Mouse (Mus musculus) midbrain, embryonic 15.5 days (tissue): ENCODE measurements around the gene Arhgap18. TPM values are rescaled to one million over a fixed set of nuclear protein-coding genes. Genes with fewer than 3 reads are reported as not detected.

Experiments
- ATAC-seq: fragments of 200-750 bp; cut with Nextera tagmentation; replicated peaks from 2 replicates; pipeline ENCODE4 v1.8.0; 2017; ENCODE audit warnings: moderate TSS enrichment
- H3K27ac ChIP-seq: fragments of 300-500 bp; sonication (generic); 2 replicates; pipeline ENCODE4 v1.5.1; 2015; ENCODE audit warnings: mild to moderate bottlenecking, inconsistent platforms
- H3K27me3 ChIP-seq: fragments of 300-500 bp; sonication (generic); replicated peaks from 2 replicates; pipeline ENCODE4 v1.6.1; 2015; ENCODE audit warnings: inconsistent platforms
- H3K36me3 ChIP-seq: fragments of 300-500 bp; sonication (generic); replicated peaks from 2 replicates; pipeline ENCODE4 v1.6.1; 2015; ENCODE audit warnings: inconsistent platforms
- H3K4me1 ChIP-seq: fragments of 300-500 bp; sonication (generic); 2 replicates; pipeline ENCODE4 v1.6.1; 2015; ENCODE audit warnings: inconsistent platforms
- H3K4me2 ChIP-seq: fragments of 300-500 bp; sonication (generic); 2 replicates; pipeline ENCODE4 v1.6.1; 2015; ENCODE audit warnings: inconsistent platforms, mild to moderate bottlenecking, moderate library complexity
- H3K4me3 ChIP-seq: fragments of 300-500 bp; sonication (generic); 2 replicates; pipeline ENCODE4 v1.5.1; 2015; ENCODE audit warnings: mild to moderate bottlenecking, inconsistent platforms
- H3K9ac ChIP-seq: fragments of 300-500 bp; sonication (generic); 2 replicates; pipeline ENCODE4 v1.6.1; 2015; ENCODE audit warnings: mild to moderate bottlenecking, inconsistent platforms
- H3K9me3 ChIP-seq: fragments of 300-500 bp; sonication (generic); 2 replicates; pipeline ENCODE4 v1.6.1; 2016; ENCODE audit warnings: inconsistent platforms
- WGBS: fragments of 180-500 bp; shearing (Covaris S2); methylation state at CpG from one replicate; pipeline ENCODE4 v1.1.7; 2015; ENCODE audit warnings: mixed read lengths; 5-methylcytosine and 5-hydroxymethylcytosine counted together
- polyA plus RNA-seq: library from polyadenylated mRNA; unstranded; fragments of >200 nt; fragmentation: Nextera tagmentation; extraction: Ambion mirVana; gene quantifications from 2 replicates; pipeline ENCODE4 v1.2.1, GENCODE M21; 2015

Gene Arhgap18
- polyA plus RNA-seq, 1 experiment from 2014 or later = 20.4 TPM

DNA sequence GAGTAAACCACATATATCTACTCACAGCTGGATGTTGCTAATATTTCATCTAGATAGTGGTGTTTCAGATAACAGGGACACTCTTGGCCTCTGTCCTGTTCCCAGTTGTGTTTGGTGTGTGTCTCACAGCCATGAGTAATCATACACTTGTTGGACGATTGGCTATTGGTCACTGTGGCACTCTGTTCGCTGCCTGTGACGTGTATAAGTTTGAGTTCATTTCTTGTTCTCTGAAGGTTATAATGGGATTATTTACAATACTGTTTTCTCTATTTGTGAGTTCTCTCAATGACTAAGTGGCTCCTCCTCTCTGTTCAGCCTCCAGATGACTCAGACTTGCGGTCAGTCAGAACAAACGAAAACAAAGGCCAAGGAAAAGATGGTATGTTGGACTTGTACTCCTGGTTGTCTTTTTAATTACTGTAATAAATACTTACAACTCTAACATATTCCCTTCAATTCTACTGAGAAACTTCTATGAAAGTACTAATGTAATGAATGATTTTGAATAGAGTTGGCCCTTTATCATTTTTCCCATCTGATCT lies 101.4 kb downstream of the Arhgap18 start:
- Histone ChIP-seq H3K9me3 (no peaks in the 10 kb centered on the region), H3K4me3 (no peak overlapping the region), H3K27me3 (no peaks in the 10 kb centered on the region), H3K4me1 (peaks cover 7% of the 10 kb centered on the region), H3K36me3 (no peaks in the 10 kb centered on the region), H3K27ac (no peak overlapping the region), H3K4me2 (no peak overlapping the region), H3K9ac (no peak overlapping the region)
- no peak for ATAC-seq
- WGBS = 88% methylated on average over 5 of the region's 5 CpGs

- no peak overlapping the region for H3K9ac ChIP-seq
- H3K4me3 ChIP-seq = no peak overlapping the region
- WGBS = 73% methylated on average over 8 of the region's 8 CpGs
- no peaks in the 10 kb centered on the region for H3K36me3 ChIP-seq
- peak; percentile 77 for ATAC-seq
- no peaks in the 10 kb centered on the region for H3K27me3 ChIP-seq
- H3K4me2 ChIP-seq = no peak overlapping the region
- H3K9me3 ChIP-seq = no peaks in the 10 kb centered on the region
- peaks cover 7% of the 10 kb centered on the region for H3K4me1 ChIP-seq
- no peak overlapping the region for H3K27ac ChIP-seq
Measured at GRCm38 (mm10) chr10:26855851-26856535, 102.8 kb downstream of the Arhgap18 start.

GRCm38 (mm10) chr10:26857583-26857982 lies 104.4 kb downstream of the Arhgap18 start:
- ATAC-seq = no peak; the same call in 1 of the 2 replicates
- H3K27me3 ChIP-seq = no peaks in the 10 kb centered on the region
- 81% methylated on average over 4 of the region's 4 CpGs for WGBS
- peaks cover 7% of the 10 kb centered on the region for H3K4me1 ChIP-seq
- H3K9me3 ChIP-seq = no peaks in the 10 kb centered on the region
- H3K27ac ChIP-seq = 0 out of 2 replicates have a peak overlapping the region, but pooled peaks have one; percentile 42
- no peak overlapping the region for H3K4me3 ChIP-seq
- H3K36me3 ChIP-seq = no peaks in the 10 kb centered on the region
- H3K9ac ChIP-seq = no peak overlapping the region
- H3K4me2 ChIP-seq = no peak overlapping the region

DNA sequence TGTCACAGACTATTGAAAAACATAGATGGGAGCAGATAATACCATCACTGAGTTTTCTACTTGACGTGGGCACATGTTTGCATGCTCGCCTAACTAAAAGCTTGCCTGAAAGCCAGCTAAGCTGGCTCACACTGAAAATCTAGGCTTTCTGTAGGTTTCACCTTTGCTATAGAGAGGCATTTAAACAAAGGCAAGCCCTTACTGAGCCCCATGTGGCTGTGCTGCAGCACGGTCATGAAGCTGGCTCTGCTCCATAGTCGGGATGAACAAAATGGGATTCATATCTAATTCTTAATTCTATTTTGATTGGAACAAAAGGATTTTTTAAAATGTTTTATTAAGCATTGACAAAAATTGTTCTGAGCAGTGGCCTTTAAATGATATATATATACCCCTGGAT lies 105.3 kb downstream of the Arhgap18 start:
- Histone ChIP-seq H3K4me1 (peaks cover 7% of the 10 kb centered on the region), H3K4me3 (no peak overlapping the region), H3K9ac (no peak overlapping the region), H3K36me3 (no peaks in the 10 kb centered on the region), H3K27ac (no peak overlapping the region; the same call in 1 of the 2 replicates), H3K27me3 (no peaks in the 10 kb centered on the region), H3K4me2 (no peak overlapping the region), H3K9me3 (no peaks in the 10 kb centered on the region)
- 51% methylated on average over 4 of the region's 4 CpGs for WGBS
- ATAC-seq = no peak

- Histone ChIP-seq H3K4me3 (no peak overlapping the region), H3K9me3 (no peaks in the 10 kb centered on the region), H3K9ac (no peak overlapping the region), H3K4me1 (peaks cover 3% of the 10 kb centered on the region), H3K27me3 (no peaks in the 10 kb centered on the region), H3K4me2 (no peak overlapping the region), H3K27ac (no peak overlapping the region), H3K36me3 (no peaks in the 10 kb centered on the region)
- no peak for ATAC-seq
Measured at GRCm38 (mm10) chr10:26861231-26861630, 108.0 kb downstream of the Arhgap18 start.

DNA sequence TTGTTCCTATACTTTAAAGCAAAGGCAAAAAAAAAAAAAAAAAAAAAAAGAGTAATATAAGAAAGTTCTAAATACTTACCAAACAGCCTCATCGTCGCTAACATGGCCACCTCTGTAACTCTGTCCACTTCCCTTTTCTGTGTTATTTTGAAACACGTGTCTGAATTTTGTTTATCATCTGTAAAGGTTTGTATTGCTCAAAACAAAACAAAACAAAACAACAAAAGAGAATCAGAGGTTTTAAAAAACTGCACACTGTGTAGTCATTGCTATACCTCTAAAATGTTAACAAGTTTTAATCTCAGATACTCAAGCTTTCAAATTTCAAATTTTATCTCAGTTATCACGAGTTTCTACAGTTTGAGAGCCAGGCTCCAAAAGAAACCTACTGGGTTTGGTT lies 109.0 kb downstream of the Arhgap18 start:
- Histone ChIP-seq H3K9me3 (no peaks in the 10 kb centered on the region), H3K27me3 (no peaks in the 10 kb centered on the region), H3K9ac (no peak overlapping the region), H3K4me3 (no peak overlapping the region), H3K4me1 (peaks cover 3% of the 10 kb centered on the region), H3K4me2 (no peak overlapping the region), H3K27ac (no peak overlapping the region), H3K36me3 (no peaks in the 10 kb centered on the region)
- ATAC-seq = no peak
- 88% methylated on average over 4 of the region's 4 CpGs for WGBS

- ATAC-seq = no peak
- Histone ChIP-seq H3K9ac (no peak overlapping the region), H3K27me3 (no peaks in the 10 kb centered on the region), H3K27ac (no peak overlapping the region), H3K9me3 (no peaks in the 10 kb centered on the region), H3K4me2 (no peak overlapping the region), H3K36me3 (no peaks in the 10 kb centered on the region), H3K4me3 (no peak overlapping the region), H3K4me1 (no peaks in the 10 kb centered on the region)
- 78% methylated on average over 1 of the region's 1 CpGs for WGBS
Measured at GRCm38 (mm10) chr10:26863982-26864381, 110.8 kb downstream of the Arhgap18 start.

GRCm38 (mm10) chr10:26870802-26871201 lies 117.6 kb downstream of the Arhgap18 start:
- 31% methylated on average over 2 of the region's 2 CpGs for WGBS
- Histone ChIP-seq H3K9me3 (no peaks in the 10 kb centered on the region), H3K9ac (no peak overlapping the region), H3K36me3 (no peaks in the 10 kb centered on the region), H3K4me2 (no peak overlapping the region), H3K27me3 (no peaks in the 10 kb centered on the region), H3K4me3 (no peak overlapping the region), H3K4me1 (0 out of 2 replicates have a peak, but pooled peaks cover 3% of the 10 kb centered on the region), H3K27ac (peak overlapping the region; percentile 65)
- ATAC-seq = peak; percentile 81

- Histone ChIP-seq H3K9ac (no peak overlapping the region), H3K9me3 (no peaks in the 10 kb centered on the region), H3K27me3 (no peaks in the 10 kb centered on the region), H3K4me1 (no peaks in the 10 kb centered on the region), H3K4me3 (no peak overlapping the region), H3K27ac (no peak overlapping the region), H3K4me2 (no peak overlapping the region), H3K36me3 (no peaks in the 10 kb centered on the region)
- no peak for ATAC-seq
- WGBS = 82% methylated on average over 11 of the region's 11 CpGs
Measured at GRCm38 (mm10) chr10:26877309-26877708, 124.1 kb downstream of the Arhgap18 start.

DNA sequence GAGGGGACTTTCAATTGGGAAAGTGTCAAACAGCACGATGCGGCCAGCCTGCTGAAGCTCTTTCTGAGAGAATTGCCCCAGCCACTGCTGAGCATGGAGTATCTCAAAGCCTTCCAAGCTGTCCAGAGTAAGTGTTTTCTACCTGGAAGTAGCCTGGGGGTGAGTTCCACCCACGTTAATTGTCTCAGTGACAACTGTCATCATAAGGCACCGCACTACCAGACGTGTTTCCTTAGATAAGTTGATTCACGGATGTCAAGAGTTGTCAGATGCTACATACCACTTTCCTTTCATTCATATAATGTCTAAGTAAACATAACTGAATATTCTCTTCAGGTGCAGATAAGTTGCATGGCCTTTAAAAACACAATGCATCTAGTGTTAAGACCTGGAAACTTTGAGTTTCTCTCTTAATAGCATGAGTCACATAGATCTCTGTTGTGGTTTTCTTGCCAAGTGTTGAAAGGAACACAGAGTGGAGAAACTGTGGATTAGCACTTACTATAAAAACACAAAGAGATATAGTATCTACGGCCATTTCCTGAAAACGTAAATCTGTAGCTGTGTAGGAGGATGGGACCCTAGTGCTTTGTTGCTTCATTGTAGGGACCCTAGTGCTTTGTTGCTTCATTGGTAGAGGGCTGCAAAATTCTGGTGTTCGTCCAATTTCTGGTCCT lies 125.8 kb downstream of the Arhgap18 start:
- Histone ChIP-seq H3K36me3 (no peaks in the 10 kb centered on the region), H3K27me3 (no peaks in the 10 kb centered on the region), H3K4me1 (no peaks in the 10 kb centered on the region), H3K27ac (no peak overlapping the region), H3K4me3 (no peak overlapping the region), H3K9me3 (no peaks in the 10 kb centered on the region), H3K4me2 (no peak overlapping the region), H3K9ac (no peak overlapping the region)
- ATAC-seq = no peak
- 87% methylated on average over 9 of the region's 9 CpGs for WGBS

- H3K27ac ChIP-seq = no peak overlapping the region
- no peaks in the 10 kb centered on the region for H3K27me3 ChIP-seq
- H3K4me2 ChIP-seq = no peak overlapping the region
- no peaks in the 10 kb centered on the region for H3K4me1 ChIP-seq
- no peaks in the 10 kb centered on the region for H3K36me3 ChIP-seq
- ATAC-seq = no peak
- WGBS = 73% methylated on average over 8 of the region's 8 CpGs
- H3K4me3 ChIP-seq = no peak overlapping the region
- no peaks in the 10 kb centered on the region for H3K9me3 ChIP-seq
- no peak overlapping the region for H3K9ac ChIP-seq
Measured at GRCm38 (mm10) chr10:26884949-26885348, 131.7 kb downstream of the Arhgap18 start.

- H3K4me2 ChIP-seq = no peak overlapping the region
- H3K4me3 ChIP-seq = no peak overlapping the region
- no peak overlapping the region for H3K27ac ChIP-seq
- no peak overlapping the region for H3K9ac ChIP-seq
- 20% methylated on average over 6 of the region's 6 CpGs for WGBS
- H3K36me3 ChIP-seq = no peaks in the 10 kb centered on the region
- H3K4me1 ChIP-seq = no peaks in the 10 kb centered on the region
- no peak for ATAC-seq
- no peaks in the 10 kb centered on the region for H3K9me3 ChIP-seq
- H3K27me3 ChIP-seq = no peaks in the 10 kb centered on the region
Measured at GRCm38 (mm10) chr10:26889226-26889625, 136.0 kb downstream of the Arhgap18 start.

DNA sequence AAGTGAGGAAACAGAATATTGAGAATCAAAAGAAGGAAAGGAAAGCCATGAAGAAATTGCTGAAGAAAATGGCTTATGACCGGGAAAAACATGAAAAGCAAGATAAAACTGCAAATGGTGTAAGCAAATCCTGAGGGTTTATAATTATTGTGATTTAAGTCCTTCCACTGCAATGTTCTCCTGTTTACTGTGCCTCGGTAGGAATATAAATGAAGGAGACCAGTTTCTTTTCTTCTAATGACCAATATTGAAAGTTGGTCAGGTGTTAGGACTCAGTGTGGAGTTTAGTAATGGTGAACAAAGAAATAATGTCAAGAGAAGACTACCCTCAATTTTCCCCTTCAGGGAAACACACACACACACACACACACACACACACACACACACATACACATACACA lies 136.5 kb downstream of the Arhgap18 start:
- ATAC-seq = no peak
- Histone ChIP-seq H3K4me3 (no peak overlapping the region), H3K9me3 (no peaks in the 10 kb centered on the region), H3K4me1 (no peaks in the 10 kb centered on the region), H3K36me3 (no peaks in the 10 kb centered on the region), H3K27me3 (no peaks in the 10 kb centered on the region), H3K9ac (no peak overlapping the region), H3K4me2 (no peak overlapping the region), H3K27ac (no peak overlapping the region)
- WGBS = 54% methylated on average over 2 of the region's 2 CpGs
